Mouse (Mus musculus) hindbrain, embryonic 11.5 days (tissue): ENCODE results near the gene Dcaf1. TPM values are rescaled to one million over a fixed set of nuclear protein-coding genes. Genes with fewer than 3 reads are reported as not detected.

Experiments
- ATAC-seq: fragments of 200-750 bp; cut with Nextera tagmentation; 2 replicates; pipeline ENCODE4 v1.8.0; 2017; ENCODE audit warnings: mild to moderate bottlenecking, moderate TSS enrichment, moderate library complexity; ENCODE audit not compliant: low FRiP score
- DNase-seq: peaks from one replicate; pipeline ENCODE4 v3.0.0-alpha.2; 2015; ENCODE audit warnings: low spot score
- H3K27ac ChIP-seq: fragments of 300-500 bp; sonication (generic); 2 replicates; pipeline ENCODE4 v1.5.1; 2014; ENCODE audit warnings: mild to moderate bottlenecking, low read depth, low read length
- H3K27me3 ChIP-seq: fragments of 300-500 bp; sonication (generic); 2 replicates; pipeline ENCODE4 v1.6.1; 2014; ENCODE audit warnings: mild to moderate bottlenecking, low read length, moderate library complexity, mixed read lengths; ENCODE audit not compliant: control insufficient read depth, insufficient read depth
- H3K36me3 ChIP-seq: fragments of 300-500 bp; sonication (generic); 2 replicates; pipeline ENCODE4 v1.6.1; 2014; ENCODE audit warnings: mild to moderate bottlenecking, low read length, moderate library complexity, mixed read lengths; ENCODE audit not compliant: control insufficient read depth, insufficient read depth
- H3K4me1 ChIP-seq: fragments of 300-500 bp; sonication (generic); replicated peaks from 2 replicates; pipeline ENCODE4 v1.6.1; 2014; ENCODE audit warnings: low read length, mixed read lengths; ENCODE audit not compliant: control insufficient read depth, insufficient read depth
- H3K4me2 ChIP-seq: fragments of 300-500 bp; sonication (generic); replicated peaks from 2 replicates; pipeline ENCODE4 v1.6.1; 2014; ENCODE audit warnings: mild to moderate bottlenecking, low read depth, low read length
- H3K4me3 ChIP-seq: fragments of 300-500 bp; sonication (generic); 2 replicates; pipeline ENCODE4 v1.5.1; 2014; ENCODE audit warnings: low read depth, low read length
- H3K9ac ChIP-seq: fragments of 300-500 bp; sonication (generic); 2 replicates; pipeline ENCODE4 v1.6.1; 2014; ENCODE audit warnings: low read depth, low read length
- H3K9me3 ChIP-seq: fragments of 300-500 bp; sonication (generic); 2 replicates; pipeline ENCODE4 v1.6.1; 2016; ENCODE audit warnings: low read length; ENCODE audit not compliant: control insufficient read depth
- WGBS: fragments of 180-500 bp; shearing (Covaris S2); extraction: QIAGEN DNeasy Blood & Tissue Kit; methylation state at CpG from one replicate; pipeline ENCODE4 v1.1.7; 2014; 5-methylcytosine and 5-hydroxymethylcytosine counted together
- polyA plus RNA-seq: library from polyadenylated mRNA; unstranded; fragments of >200 nt; fragmentation: Nextera tagmentation; extraction: Ambion mirVana; gene quantifications from 2 replicates; pipeline ENCODE4 v1.2.1, GENCODE M21; 2014

The Dcaf1 gene
- polyA plus RNA-seq, 1 experiment from 2014 or later, result 32.1 TPM

DNA sequence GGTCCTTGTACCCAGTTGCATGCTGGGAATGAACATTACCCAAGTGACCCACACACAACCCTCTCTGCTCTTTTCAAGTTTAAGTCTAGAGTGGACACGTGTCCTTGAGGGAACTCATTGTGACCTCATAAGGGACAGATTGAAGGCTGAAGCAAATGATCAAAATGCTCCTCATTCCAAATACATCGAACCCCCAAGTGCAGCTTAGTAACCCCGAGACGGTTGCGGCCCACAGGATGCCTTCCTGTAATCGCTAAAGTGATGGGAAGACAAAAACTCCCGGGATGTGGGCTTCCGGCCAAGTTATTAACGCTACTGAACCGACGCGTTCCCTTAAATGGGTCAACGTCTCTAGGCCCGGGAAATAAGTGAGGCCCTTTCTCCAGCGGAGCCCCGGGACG lies 69.7 kb downstream of the Dcaf1 start:
- Histone ChIP-seq H3K4me1 (peaks cover 10% of the 10 kb centered on the region), H3K9me3 (no peaks in the 10 kb centered on the region), H3K9ac (peak overlapping the region; percentile 92), H3K27me3 (no peaks in the 10 kb centered on the region), H3K36me3 (peaks cover 3% of the 10 kb centered on the region; the same call in 1 of the 2 replicates), H3K27ac (peak overlapping the region; percentile 82), H3K4me2 (peak overlapping the region; percentile 62), H3K4me3 (peak overlapping the region; percentile 93)
- no peak; the same call in 1 of the 2 replicates for ATAC-seq
- 1% methylated on average over 17 of the region's 17 CpGs for WGBS
- peak; percentile 51 for DNase-seq

DNA sequence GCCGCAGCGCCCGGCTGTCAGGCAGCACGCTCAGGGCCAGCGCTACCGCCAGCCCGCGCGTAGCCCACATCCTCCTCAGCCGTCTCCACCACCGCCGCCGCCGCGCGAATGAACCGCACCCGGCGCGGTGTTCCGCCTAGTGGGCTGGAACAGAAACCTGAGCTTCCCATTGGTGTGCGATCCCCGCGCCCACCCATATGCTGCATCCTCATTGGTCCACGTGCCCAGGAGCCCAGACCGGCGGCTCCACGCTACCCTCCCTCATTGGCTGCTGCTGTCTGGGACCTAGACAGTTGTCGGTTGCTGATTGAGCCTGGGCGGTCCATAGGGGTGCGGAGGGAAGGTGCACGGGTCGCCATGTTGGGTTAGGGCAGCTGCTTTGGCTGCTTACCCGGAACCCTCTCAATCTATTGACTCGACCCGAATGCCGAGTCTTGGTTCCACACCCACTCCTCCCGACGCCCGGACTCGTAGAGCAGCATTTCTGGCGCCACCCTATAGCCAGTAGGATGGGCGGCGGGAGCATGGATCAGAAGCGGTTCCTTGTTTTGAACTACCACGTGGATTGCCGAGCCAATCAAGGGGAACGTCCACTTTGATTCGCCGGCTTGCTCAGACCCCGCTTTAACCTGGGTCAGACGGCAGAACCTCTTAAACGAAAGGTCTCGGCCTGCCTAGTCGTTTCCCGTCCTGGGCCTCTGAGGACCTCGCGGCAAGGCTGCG lies 70.3 kb downstream of the Dcaf1 start, which contains the start of gene Manf:
Manf (minus strand) TSS at position 151 of the 723 bp plus-strand sequence.
- DNase-seq (peak; percentile 95), ATAC-seq (peak; percentile 98)
- Histone ChIP-seq H3K9ac (peak within 1 kb of the TSS; percentile 92), H3K9me3 (no peaks in the 10 kb centered on the region), H3K4me1 (peaks cover 10% of the 10 kb centered on the region), H3K4me3 (peak within 1 kb of the TSS; percentile 93), H3K36me3 (peaks cover 3% of the 10 kb centered on the region; the same call in 1 of the 2 replicates), H3K27me3 (no peaks in the 10 kb centered on the region), H3K27ac (peak within 1 kb of the TSS; percentile 91), H3K4me2 (peak within 1 kb of the TSS; percentile 73)
- under 1% methylated on average over 58 of the region's 59 CpGs for WGBS

DNA sequence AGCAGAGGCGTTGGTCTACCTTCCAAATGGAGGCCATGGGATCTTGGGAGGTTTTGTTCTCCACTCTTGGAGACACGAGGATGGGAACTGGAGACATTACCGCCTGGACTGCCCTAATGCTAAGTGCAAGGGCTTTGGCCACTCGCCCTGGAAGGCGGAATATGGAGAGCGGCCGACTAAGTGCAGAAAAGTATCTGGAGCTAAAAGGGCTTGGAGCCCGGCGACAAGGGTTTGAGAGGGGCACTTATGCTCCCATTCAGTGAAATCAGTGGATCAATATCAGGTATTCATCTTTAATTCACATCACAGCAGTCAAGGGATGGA lies 70.8 kb downstream of the Dcaf1 start:
- peak overlapping the region; percentile 91 for H3K27ac ChIP-seq
- H3K9me3 ChIP-seq, result no peaks in the 10 kb centered on the region
- H3K9ac ChIP-seq, result peak overlapping the region; percentile 64
- peak overlapping the region; percentile 93 for H3K4me3 ChIP-seq
- H3K36me3 ChIP-seq, result peaks cover 3% of the 10 kb centered on the region; the same call in 1 of the 2 replicates
- no peaks in the 10 kb centered on the region for H3K27me3 ChIP-seq
- DNase-seq, result no peak
- WGBS, result under 1% methylated on average over 9 of the region's 9 CpGs
- H3K4me1 ChIP-seq, result peaks cover 8% of the 10 kb centered on the region
- no peak for ATAC-seq
- peak overlapping the region; percentile 73 for H3K4me2 ChIP-seq

DNA sequence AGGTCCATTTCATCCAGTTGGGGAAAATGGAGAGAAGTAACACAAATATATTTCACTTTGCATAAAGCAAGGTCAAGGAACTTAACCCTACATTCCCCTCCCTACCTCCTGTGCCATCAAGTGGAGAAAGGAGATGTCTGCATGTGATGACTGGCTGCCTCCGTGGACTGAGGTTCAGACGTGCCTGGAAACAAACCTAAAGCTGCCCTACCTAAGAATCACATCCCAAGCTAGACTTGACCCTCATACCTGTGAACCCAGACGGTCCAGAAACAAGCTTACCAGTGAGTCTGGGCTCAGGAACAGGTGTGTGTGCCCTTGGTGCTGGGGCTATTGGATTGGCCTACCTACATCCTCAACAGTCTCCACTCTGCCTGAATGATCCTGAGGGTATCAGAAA lies 71.7 kb downstream of the Dcaf1 start:
- Histone ChIP-seq H3K9me3 (no peaks in the 10 kb centered on the region), H3K4me3 (no peak overlapping the region; the same call in 1 of the 2 replicates), H3K4me2 (0 out of 2 replicates have a peak overlapping the region, but pooled peaks have one; percentile 7), H3K27me3 (no peaks in the 10 kb centered on the region), H3K36me3 (peaks cover 3% of the 10 kb centered on the region; the same call in 1 of the 2 replicates), H3K4me1 (peaks cover 7% of the 10 kb centered on the region; the same call in 1 of the 2 replicates), H3K9ac (no peak overlapping the region), H3K27ac (no peak overlapping the region)
- no peak for ATAC-seq
- WGBS, result 50% methylated on average over 3 of the region's 3 CpGs
- no peak for DNase-seq

DNA sequence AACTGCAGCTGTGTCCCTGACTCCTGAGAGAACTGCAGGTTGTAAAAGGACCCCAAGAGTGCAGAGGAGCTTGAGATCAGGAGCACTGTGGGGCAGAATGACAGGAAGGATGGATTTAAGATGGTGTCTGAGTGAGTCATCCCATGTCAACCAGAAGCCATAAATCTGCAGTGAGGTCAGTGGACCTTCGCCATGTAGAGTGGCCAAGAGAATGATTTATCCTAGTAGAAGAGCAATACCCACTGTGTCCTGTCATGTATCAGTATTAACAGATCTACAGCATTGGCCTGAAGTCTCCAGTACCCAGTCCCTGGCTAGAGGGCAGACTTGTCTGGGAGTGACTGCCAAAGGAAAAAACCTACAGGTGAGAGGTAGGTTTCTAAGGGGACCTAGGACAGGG lies 77.2 kb downstream of the Dcaf1 start:
- no peak for DNase-seq
- Histone ChIP-seq H3K27ac (no peak overlapping the region), H3K9me3 (no peaks in the 10 kb centered on the region), H3K4me1 (no peaks in the 10 kb centered on the region), H3K36me3 (no peaks in the 10 kb centered on the region), H3K4me2 (no peak overlapping the region), H3K9ac (no peak overlapping the region), H3K4me3 (no peak overlapping the region), H3K27me3 (no peaks in the 10 kb centered on the region)
- 95% methylated on average over 1 of the region's 1 CpGs for WGBS
- no peak for ATAC-seq

DNA sequence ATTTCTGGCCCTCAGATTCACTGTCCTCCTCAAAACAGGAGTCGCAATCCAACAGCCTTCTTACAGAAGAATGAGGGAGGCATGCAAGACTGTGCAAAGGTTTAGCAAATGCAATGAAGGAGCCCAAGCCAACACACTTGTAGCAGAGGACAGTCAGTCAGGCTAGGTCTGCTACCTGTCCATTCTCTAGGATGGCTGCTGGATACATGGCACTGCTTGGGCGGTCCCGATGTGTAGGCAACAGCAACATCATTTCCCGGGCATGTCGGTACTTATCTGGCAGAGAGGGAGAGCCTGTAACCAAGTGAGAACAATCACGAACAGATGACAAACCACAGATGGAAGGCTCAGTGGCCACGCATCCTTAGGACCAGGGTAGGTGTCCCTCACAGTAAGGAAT lies 79.9 kb downstream of the Dcaf1 start:
- no peak overlapping the region for H3K9ac ChIP-seq
- no peak overlapping the region for H3K4me3 ChIP-seq
- DNase-seq (no peak), ATAC-seq (no peak)
- no peak overlapping the region for H3K27ac ChIP-seq
- no peaks in the 10 kb centered on the region for H3K36me3 ChIP-seq
- 89% methylated on average over 7 of the region's 7 CpGs for WGBS
- no peak overlapping the region for H3K4me2 ChIP-seq
- no peaks in the 10 kb centered on the region for H3K9me3 ChIP-seq
- H3K27me3 ChIP-seq, result no peaks in the 10 kb centered on the region
- no peaks in the 10 kb centered on the region for H3K4me1 ChIP-seq

DNA sequence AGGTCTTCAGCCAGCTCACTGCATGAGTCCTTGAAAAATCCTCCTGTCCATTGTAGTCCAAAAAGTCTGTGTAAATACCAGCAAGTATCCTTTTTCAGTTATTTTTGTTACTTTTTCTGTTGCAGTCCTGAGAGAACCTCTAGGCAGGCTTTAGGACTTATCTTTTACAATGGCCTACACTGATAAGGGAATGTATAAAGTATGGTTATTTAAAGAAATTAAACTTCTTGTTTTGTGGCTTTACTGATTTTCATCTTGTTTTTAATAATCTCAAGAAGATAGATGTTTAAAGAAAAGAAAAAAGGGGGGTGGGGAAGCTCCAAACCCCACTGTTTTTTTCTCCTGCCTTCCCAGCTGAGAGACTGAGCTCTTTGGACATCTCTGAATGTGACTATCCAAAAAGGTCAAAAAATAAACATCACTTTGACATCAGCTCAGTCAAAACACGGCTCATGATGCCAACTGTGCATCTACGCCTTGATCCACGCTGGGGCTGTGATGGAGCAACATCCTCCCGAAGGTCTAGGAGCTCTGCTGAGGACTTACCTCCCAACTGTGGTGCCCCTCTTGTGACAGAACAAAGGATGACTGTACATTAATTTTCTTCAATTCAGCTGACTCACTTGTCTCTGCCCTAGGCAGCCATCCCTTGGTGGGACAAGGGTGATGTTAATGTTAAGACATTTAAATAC lies 81.6 kb downstream of the Dcaf1 start:
- Histone ChIP-seq H3K9me3 (no peaks in the 10 kb centered on the region), H3K9ac (no peak overlapping the region), H3K27me3 (no peaks in the 10 kb centered on the region), H3K4me1 (no peaks in the 10 kb centered on the region), H3K27ac (no peak overlapping the region), H3K36me3 (no peaks in the 10 kb centered on the region), H3K4me2 (no peak overlapping the region), H3K4me3 (no peak overlapping the region)
- ATAC-seq (no peak), DNase-seq (no peak)
- WGBS, result 86% methylated on average over 4 of the region's 4 CpGs

DNA sequence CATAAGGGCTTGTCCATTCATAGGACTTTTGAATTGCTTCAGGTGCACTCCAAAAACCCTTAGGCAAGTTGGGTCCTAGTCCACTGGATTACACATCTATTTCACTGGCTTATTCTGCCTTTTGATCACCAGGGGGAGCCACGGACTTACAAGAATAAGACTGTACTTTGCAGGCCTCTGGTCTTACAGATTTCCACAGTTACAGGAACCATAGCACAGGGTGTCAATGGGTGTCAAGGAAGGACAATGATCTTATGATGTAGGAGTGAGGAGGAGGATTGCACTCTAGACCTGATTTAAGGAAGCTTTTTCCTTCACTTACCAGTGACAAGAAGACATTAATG lies 82.1 kb downstream of the Dcaf1 start:
- DNase-seq (peak; percentile 68), ATAC-seq (no peak)
- Histone ChIP-seq H3K9ac (no peak overlapping the region), H3K4me1 (no peaks in the 10 kb centered on the region), H3K27ac (no peak overlapping the region), H3K4me2 (no peak overlapping the region), H3K36me3 (no peaks in the 10 kb centered on the region), H3K9me3 (no peaks in the 10 kb centered on the region), H3K27me3 (no peaks in the 10 kb centered on the region), H3K4me3 (no peak overlapping the region)
- WGBS, result 17% methylated on average over 1 of the region's 1 CpGs

DNA sequence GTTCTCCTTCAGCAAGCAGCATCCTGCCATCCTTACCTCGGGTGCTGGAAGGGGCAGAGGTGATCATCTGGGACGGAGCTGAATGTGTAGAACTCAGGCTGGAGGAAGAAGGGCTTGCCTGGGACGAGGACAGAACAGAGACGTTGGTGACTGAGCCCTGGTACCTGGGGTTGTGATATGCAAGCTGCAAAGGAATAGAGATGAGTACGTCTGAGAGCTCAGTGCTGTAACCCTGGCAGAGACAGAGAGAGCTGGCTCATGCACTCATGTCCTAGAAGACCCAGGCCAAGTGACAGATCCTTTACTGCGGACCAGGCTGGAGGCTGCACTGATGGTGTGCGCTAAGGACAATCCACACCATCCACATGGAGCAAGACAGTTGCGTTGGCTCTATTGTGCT lies 84.9 kb downstream of the Dcaf1 start:
- Histone ChIP-seq H3K4me2 (no peak overlapping the region), H3K27ac (no peak overlapping the region), H3K27me3 (no peaks in the 10 kb centered on the region), H3K4me3 (no peak overlapping the region), H3K9me3 (no peaks in the 10 kb centered on the region), H3K9ac (no peak overlapping the region), H3K4me1 (no peaks in the 10 kb centered on the region), H3K36me3 (no peaks in the 10 kb centered on the region)
- 87% methylated on average over 8 of the region's 8 CpGs for WGBS
- ATAC-seq, result no peak
- DNase-seq, result no peak
